Mouse (Mus musculus): ENCODE data around the gene Mphosph8.

DNA sequence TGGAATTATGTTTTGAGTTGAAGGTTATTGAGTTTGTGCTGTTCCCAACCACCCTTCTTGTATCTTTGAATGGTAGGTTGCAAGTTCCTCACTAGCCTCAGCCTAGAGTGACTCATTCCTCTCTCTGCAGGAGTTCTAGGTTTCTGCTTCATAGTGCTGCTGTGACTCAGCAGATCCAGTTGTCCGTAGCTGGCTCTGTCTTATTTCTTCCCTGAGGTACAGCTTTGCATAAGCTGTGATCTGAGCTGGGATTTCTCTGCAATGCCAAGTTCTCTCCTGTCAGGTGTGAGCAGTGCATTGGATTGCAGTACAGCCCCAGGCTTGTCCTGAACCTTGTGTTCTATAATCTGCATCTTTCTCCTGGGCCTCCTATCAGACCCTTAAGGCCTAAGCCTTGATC lies 21.7 kb downstream of the Mphosph8 start:
- TF ChIP-seq CTCF (IDR thresholded peaks at IDR 0.05; ENCODE audit: low read depth) (no peak), EP300 (IDR thresholded peaks at IDR 0.05; ENCODE audit: low read depth) (no peak)
